Comparison of ENCODE assay signal across 9 mouse cellular contexts in genomic region chr2:34065090-34065489, GRCm38 (mm10).
A peak's percentile ranks its signal among the peaks of the same experiment; 100 is the strongest.
DNase-seq lines count a peak whose midpoint lies in the region; ATAC-seq lines count a peak whose summit lies in the region.
"Had no signal": no experiment of that assay in that cellular context is flagged by ENCODE, and none has a peak within 500 bp of the region (broad histone marks: within the 10 kb centered on the region; RNA-seq: fewer than 3 reads in every experiment).

No protein-coding gene starts in this region.

- H3K4me1 ChIP-seq in limb, embryonic 11.5 days (ENCODE audit: control insufficient read depth, insufficient read depth, low read length): no peaks in the 10 kb centered on the region
- H3K4me1 ChIP-seq: limb, embryonic 13.5 days had no signal

- H3K36me3 ChIP-seq in limb, embryonic 11.5 days (ENCODE audit: control insufficient read depth, insufficient read depth, low read length): no peaks in the 10 kb centered on the region
- H3K36me3 ChIP-seq: limb, embryonic 13.5 days had no signal

- no peaks in the 10 kb centered on the region; the same call in 1 of the 2 replicates for H3K9me3 ChIP-seq in limb, embryonic 11.5 days (ENCODE audit: control insufficient read depth, low read length)

- H3K4me2 ChIP-seq in limb, embryonic 11.5 days (ENCODE audit: low read depth, severe bottlenecking): no peak overlapping the region
- H3K4me2 ChIP-seq: limb, embryonic 13.5 days had no signal

- H3K27me3 ChIP-seq in limb, embryonic 11.5 days (ENCODE audit: control insufficient read depth, insufficient read depth, low read length): no peaks in the 10 kb centered on the region
- H3K27me3 ChIP-seq: limb, embryonic 13.5 days had no signal

- peak; percentile 59 for DNase-seq in adrenal gland, postnatal 10 days
- no peak for DNase-seq in adrenal gland, postnatal 4 days (ENCODE audit: low spot score in 2 of 2)
- DNase-seq in ovary, postnatal 36 days (ENCODE audit: low spot score): peak; percentile 49
- DNase-seq in ovary, postnatal 10 days (ENCODE audit: low spot score): no peak
- peak; percentile 88 for DNase-seq in limb, embryonic 11.5 days (ENCODE audit: low spot score)
- no peak for DNase-seq in cerebellum, postnatal 25 days
- DNase-seq in spleen, adult 12 weeks (ENCODE audit: low spot score): no peak
- DNase-seq in urinary bladder, adult 2 months (ENCODE audit: low spot score): no peak

- no peak overlapping the region for H3K9ac ChIP-seq in limb, embryonic 11.5 days (ENCODE audit: low read length)
- H3K9ac ChIP-seq: limb, embryonic 13.5 days had no signal

- no peak overlapping the region for H3K27ac ChIP-seq in limb, embryonic 11.5 days (replicated peaks; ENCODE audit: low read depth, low read length)
- H3K27ac ChIP-seq: limb, embryonic 13.5 days had no signal

- H3K4me3 ChIP-seq in limb, embryonic 11.5 days (ENCODE audit: low read depth, low read length): no peak overlapping the region
- H3K4me3 ChIP-seq: limb, embryonic 13.5 days had no signal

- WGBS in limb, embryonic 11.5 days: 49% methylated on average over 10 of the region's 10 CpGs

- no peak for ATAC-seq in limb, embryonic 11.5 days (ENCODE audit: insufficient number of reproducible peaks, low FRiP score, low TSS enrichment, low read depth)

Comparison
In these comparisons a context has a peak if more than half of its experiments do, and no peak if none do; other contexts are left out.
1. DNase-seq: peak in adrenal gland, postnatal 10 days (single experiment), ovary, postnatal 36 days (single experiment) and limb, embryonic 11.5 days (single experiment); none in adrenal gland, postnatal 4 days (0 of 2), ovary, postnatal 10 days (single experiment), cerebellum, postnatal 25 days (0 of 2), spleen, adult 12 weeks (single experiment) and urinary bladder, adult 2 months (single experiment).